Mouse (Mus musculus) testis, postnatal 10 days (tissue): ENCODE data around the gene Nr2e3.
A peak's percentile ranks its signal among the peaks of the same experiment; 100 is the strongest.
"Not testable (repeated sequence)": the region's sequence is repeated elsewhere in the genome, so short reads cannot be mapped to it uniquely, and the experiment has no call there.

Source experiments
- DNase-seq: peaks from one replicate; pipeline ENCODE4 v3.0.0; 2021; ENCODE audit warnings: low spot score

Nr2e3 gene

GRCm38 (mm10) chr9:59949981-59950380, 10.5 kb downstream of the Nr2e3 start:
- peak; percentile 28 for DNase-seq

- DNase-seq: peak; percentile 35
These were observed 10.9 kb downstream of the Nr2e3 start for GRCm38 (mm10) chr9:59949511-59949910.

GRCm38 (mm10) chr9:59948691-59949250, 11.7 kb downstream of the Nr2e3 start:
- DNase-seq: peak; percentile 47

DNA sequence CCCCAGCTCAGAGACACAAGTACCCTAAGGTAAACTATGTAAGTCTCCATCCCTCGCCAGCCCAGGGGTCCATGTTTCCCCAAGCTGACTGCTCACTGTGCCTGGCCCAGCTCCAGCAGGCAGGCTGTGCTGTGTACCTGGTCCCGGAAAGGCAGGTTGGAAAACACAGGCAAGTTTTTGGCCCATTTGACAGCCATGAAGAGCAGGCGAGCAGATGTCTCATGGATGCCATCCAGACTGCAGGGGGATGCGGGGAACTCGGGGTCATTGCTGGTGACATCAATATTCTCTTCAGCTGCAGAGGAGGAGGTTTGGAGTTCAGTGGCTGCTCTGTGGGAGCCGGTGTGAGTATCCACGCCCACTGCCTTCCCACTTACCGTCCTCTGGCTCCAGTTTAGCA, 12.2 kb downstream of the Nr2e3 start:
- peak; percentile 41 for DNase-seq

DNA sequence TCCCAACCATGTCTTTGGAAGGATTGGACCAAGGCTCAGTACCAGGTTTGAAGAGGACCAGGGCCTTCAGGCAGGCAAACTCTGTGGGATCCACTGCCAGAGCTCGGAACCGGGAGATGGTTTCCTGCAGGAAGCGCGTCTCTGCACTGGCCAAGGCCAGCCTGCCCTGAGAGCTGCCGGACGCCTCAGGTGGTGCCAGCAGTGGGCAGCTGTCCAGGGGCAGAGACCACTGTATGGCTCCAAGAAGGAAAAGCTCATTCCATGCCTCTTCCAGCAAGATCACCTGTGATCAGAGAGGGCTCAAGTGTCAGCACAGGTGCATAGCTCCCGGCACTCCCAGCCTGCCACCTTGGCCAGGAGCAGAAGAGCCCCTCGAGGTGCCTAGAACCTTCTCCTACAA, 13.2 kb downstream of the Nr2e3 start:
- DNase-seq: peak; percentile 46

DNA sequence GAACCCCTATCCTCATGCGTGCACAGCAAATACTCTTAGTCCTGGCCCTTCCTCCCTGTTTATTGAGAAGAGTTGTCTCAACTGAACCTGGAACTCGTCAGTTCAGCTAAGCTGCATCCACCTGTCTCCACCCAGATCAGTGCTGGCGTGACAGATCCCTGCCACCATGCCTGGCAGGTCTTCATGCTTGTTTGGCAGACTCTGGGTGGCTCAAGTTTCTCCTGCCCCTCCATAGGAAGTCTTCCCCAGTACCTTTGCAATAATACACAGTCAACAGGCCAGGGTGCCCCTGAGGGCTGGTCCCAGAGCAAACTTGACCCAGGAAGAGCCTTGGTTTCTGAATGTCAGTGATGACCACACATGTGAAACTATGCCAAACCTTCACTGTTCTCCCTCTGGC, 15.2 kb downstream of the Nr2e3 start:
- DNase-seq: peak; percentile 30

GRCm38 (mm10) chr9:59943826-59944225, 16.6 kb downstream of the Nr2e3 start:
- DNase-seq: peak; percentile 31

DNA sequence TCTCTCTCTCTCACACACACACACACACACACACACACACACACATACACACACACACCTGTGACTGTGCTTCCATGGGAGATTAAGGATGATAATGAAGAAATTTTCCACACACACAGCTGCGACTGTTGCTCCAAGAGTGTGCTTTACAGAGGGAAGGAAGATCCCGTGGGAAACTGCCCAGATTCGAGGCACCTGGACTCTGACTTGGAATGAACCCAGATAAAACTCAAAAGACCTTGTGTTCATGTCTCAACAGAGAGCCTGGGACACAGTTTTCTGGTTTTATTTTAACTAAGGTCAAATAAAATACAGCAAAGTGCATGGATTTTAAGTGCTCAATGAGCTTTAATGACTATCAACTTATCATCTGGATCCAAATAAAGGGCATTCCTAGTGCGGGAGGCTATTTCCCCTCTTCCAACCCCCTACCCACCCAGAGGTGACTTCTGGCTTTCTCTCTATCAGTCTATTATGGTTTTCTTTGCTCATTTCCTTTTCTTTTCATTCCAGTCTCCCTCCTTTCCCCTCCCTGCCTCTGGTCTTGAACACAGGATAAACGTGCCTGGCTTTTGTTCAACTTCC, 17.9 kb downstream of the Nr2e3 start:
- no peak for DNase-seq

- peak; percentile 33 for DNase-seq
These were observed 18.5 kb downstream of the Nr2e3 start for GRCm38 (mm10) chr9:59941885-59942350.

DNA sequence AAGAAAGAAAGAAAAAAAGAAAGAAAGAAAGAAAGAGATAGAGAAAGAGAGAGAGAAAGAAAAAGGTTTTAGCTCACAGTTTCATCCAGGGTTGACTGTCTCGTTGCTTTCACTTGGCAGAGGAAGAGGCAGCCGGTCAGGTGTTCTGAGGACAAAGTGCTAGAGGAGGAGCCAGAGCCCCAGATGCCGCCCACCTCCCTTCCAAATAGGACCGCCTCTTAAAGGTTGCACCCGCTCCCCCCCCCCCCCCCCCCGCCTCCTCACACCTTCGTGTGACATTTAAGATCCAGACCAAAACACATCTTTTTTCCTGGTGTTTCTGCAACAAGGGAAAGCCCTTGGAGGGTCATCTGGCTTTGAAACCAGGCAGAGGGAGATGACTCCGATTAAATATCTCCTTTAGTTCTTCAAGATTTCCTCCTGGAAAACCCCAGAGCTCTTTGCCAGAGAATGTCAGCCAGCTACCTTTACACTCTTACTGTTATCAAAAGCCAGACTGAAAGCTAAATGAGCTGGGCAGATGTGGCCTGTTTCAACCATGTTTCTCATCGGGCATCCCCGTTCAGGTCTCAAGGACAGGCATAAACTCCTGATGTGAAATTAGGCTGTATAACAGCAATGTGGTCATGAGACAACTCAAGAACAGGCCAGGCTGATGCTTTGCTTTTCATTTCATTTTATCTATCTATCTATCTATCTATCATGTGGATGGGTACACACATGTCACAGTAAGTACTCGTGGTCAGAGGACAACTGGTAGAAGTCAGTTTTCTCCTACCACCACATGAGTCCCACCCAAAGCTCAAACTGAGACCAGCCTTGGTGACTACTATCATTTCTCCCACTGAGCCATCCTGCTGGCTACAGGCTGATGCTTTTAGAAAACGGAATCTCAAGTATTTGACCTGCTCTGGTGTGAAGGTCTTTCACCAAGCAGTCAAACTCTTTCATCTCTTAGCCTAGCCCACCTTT, 19.3 kb downstream of the Nr2e3 start:
- DNase-seq: peak; percentile 25

- peak; percentile 30 for DNase-seq
These were observed 20.8 kb downstream of the Nr2e3 start for GRCm38 (mm10) chr9:59939691-59940090.

- DNase-seq: no peak
These were observed 21.9 kb downstream of the Nr2e3 start for GRCm38 (mm10) chr9:59938529-59938928.

DNA sequence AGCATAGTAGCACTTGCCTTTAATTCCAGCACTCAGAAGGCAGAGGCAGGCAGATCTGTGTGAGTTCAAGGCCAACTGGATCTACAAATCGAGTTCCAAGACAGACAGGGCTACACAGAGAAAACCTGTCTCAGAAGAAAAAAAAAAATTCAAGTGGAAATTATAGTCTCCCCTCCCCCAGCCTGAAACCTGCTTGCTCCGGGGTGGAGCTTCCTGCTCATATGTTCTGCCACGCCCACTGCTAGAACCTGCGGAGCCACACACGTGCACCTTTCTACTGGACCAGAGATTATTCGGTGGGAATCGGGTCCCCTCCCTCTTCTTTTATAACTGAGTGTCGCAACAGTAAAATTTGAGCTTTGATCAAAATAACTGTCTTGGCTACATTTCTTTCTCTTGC, 24.6 kb downstream of the Nr2e3 start:
- DNase-seq: not testable (repeated sequence)

- DNase-seq: no peak
These were observed 30.2 kb downstream of the Nr2e3 start for GRCm38 (mm10) chr9:59930248-59930647.

GRCm38 (mm10) chr9:59914761-59915160, 45.7 kb downstream of the Nr2e3 start:
- DNase-seq: no peak

GRCm38 (mm10) chr9:59903382-59903781, 57.1 kb downstream of the Nr2e3 start:
- no peak for DNase-seq
